Mouse (Mus musculus) megakaryocyte-erythroid progenitor cell, adult 5-6 weeks (primary cell): Measurements from ENCODE around the gene Dbndd1. TPM values are rescaled to one million over a fixed set of nuclear protein-coding genes. Genes with fewer than 3 reads are reported as not detected.
"Not testable (repeated sequence)": the region's sequence is repeated elsewhere in the genome, so short reads cannot be mapped to it uniquely, and the experiment has no call there.

Source experiments
- ATAC-seq: replicated peaks from 2 replicates; pipeline ENCODE4 v1.8.0; 2016; ENCODE audit warnings: mild to moderate bottlenecking, inconsistent platforms; ENCODE audit not compliant: severe bottlenecking, poor library complexity, low FRiP score, low TSS enrichment
- total RNA-seq, 2 experiments: library from RNA; stranded (forward) in 1 of 2; stranded (reverse) in 1 of 2; fragments of 200-1000, 215-1000 nt in 1 of 2; fragments of >200 nt in 1 of 2; fragmentation: Nextera tagmentation in 1 of 2; gene quantifications; 2 replicates each; pipeline ENCODE4 v1.2.3; 2014 to 2017

Dbndd1 gene
- not detected in 2 replicates for total RNA-seq (2014; fragmentation: Nextera tagmentation)
- not detected in 2 replicates for total RNA-seq (2017)

- no peak for ATAC-seq
Observed at GRCm38 (mm10) chr8:123514781-123515539, at the start of gene Dbndd1. TSS of gene Dbndd1 (minus strand) at chr8:123515463.

- ATAC-seq: not testable (repeated sequence)
Observed at GRCm38 (mm10) chr8:123564221-123564620, 49.0 kb upstream of the Dbndd1 start.

GRCm38 (mm10) chr8:123537641-123538040, 22.4 kb upstream of the Dbndd1 start:
- not testable (repeated sequence) for ATAC-seq

- ATAC-seq: no peak
Observed at GRCm38 (mm10) chr8:123536990-123537380, 21.7 kb upstream of the Dbndd1 start.

GRCm38 (mm10) chr8:123536242-123536989, 21.2 kb upstream of the Dbndd1 start:
- ATAC-seq: no peak

- ATAC-seq: no peak
Observed at GRCm38 (mm10) chr8:123527720-123528489, 12.6 kb upstream of the Dbndd1 start.

- ATAC-seq: not testable (repeated sequence)
Observed at GRCm38 (mm10) chr8:123520048-123520447, 4.8 kb upstream of the Dbndd1 start.

GRCm38 (mm10) chr8:123518667-123519066, 3.4 kb upstream of the Dbndd1 start, which contains the start of gene Gas8:
TSS of gene Gas8 (plus strand) at chr8:123518834.
- ATAC-seq: peak; percentile 89

GRCm38 (mm10) chr8:123518172-123518571, 2.9 kb upstream of the Dbndd1 start:
- ATAC-seq: no peak

GRCm38 (mm10) chr8:123516596-123516995, 1.3 kb upstream of the Dbndd1 start:
- no peak for ATAC-seq

- ATAC-seq: no peak
Observed at GRCm38 (mm10) chr8:123515540-123515897, 256 bp upstream of the Dbndd1 start.

GRCm38 (mm10) chr8:123514136-123514535, 1.1 kb downstream of the Dbndd1 start:
- ATAC-seq: no peak

GRCm38 (mm10) chr8:123510819-123511218, 4.4 kb downstream of the Dbndd1 start:
- ATAC-seq: no peak

GRCm38 (mm10) chr8:123507153-123507552, 8.1 kb downstream of the Dbndd1 start:
- 0 out of 2 replicates have a peak, but pooled peaks have one; percentile 11 for ATAC-seq

GRCm38 (mm10) chr8:123505695-123506094, 9.6 kb downstream of the Dbndd1 start:
- ATAC-seq: no peak

GRCm38 (mm10) chr8:123505267-123505666, 10.0 kb downstream of the Dbndd1 start:
- no peak for ATAC-seq

GRCm38 (mm10) chr8:123504591-123505195, 10.6 kb downstream of the Dbndd1 start:
- ATAC-seq: no peak

- ATAC-seq: no peak
Observed at GRCm38 (mm10) chr8:123503801-123504467, 11.3 kb downstream of the Dbndd1 start.

GRCm38 (mm10) chr8:123502192-123502591, 13.1 kb downstream of the Dbndd1 start:
- no peak for ATAC-seq
